Comparison of ENCODE assay signal across 13 mouse cellular contexts in genomic region chr1:46408324-46409115, GRCm38 (mm10). TPM values are rescaled to one million over a fixed set of nuclear protein-coding genes. Genes with fewer than 3 reads are reported as not detected.
DNase-seq lines count a peak whose midpoint lies in the region; ATAC-seq lines count a peak whose summit lies in the region.
"Had no signal": no experiment of that assay in that cellular context is flagged by ENCODE, and none has a peak within 500 bp of the region (broad histone marks: within the 10 kb centered on the region; RNA-seq: fewer than 3 reads in every experiment).

No protein-coding gene starts in this region.

- peak; percentile 15 for DNase-seq in gastrocnemius, adult 18-20 months (ENCODE audit: low spot score)
- DNase-seq in gastrocnemius, postnatal 4 days (ENCODE audit: low spot score in 2 of 2) = no peak
- peak; percentile 21 for DNase-seq in 416B (ENCODE audit: low read depth)
- DNase-seq in fat pad, adult 2 months (ENCODE audit: extremely low read depth, low read depth, low spot score) = peak; percentile 89
- DNase-seq in lung, postnatal 4 days = peak; percentile 23 to 27
- no peak for DNase-seq in left cerebral cortex, postnatal 10 days (ENCODE audit: extremely low spot score in 1 of 2, low spot score in 2 of 2)
- no peak for DNase-seq in heart, postnatal 36 days
- DNase-seq: cerebellum, adult 9-10 months; kidney, adult 18-20 months had no signal

- no peak for ATAC-seq in inflammation-experienced regulatory T-cells, adult 6 months
- ATAC-seq: CD4-positive, CD25-positive, alpha-beta regulatory T cell, adult 4 months had no signal

- intact Hi-C loops in left cerebral cortex, postnatal 10 days (cut with DNase I) = no loop called here
- intact Hi-C loops in heart, postnatal 36 days (cut with DNase I) = no loop called here

RNA-seq across cellular contexts. Expression of gene Dnah7c, which starts 16.9 kb away (rescaled TPM):
- not detected for total RNA-seq in gastrocnemius, adult 18-20 months (2021)
- total RNA-seq in gastrocnemius, postnatal 4 days (2021) = under 1 TPM; 0.03 to 0.12 TPM
- total RNA-seq in left cerebral cortex, postnatal 10 days (2021) = 1 to 10 TPM in 1 of 2 experiments, under 1 TPM in 1; 0.41 to 1.3 TPM
- not detected for total RNA-seq in heart, postnatal 36 days (2021)
- not detected for polyA plus RNA-seq in inflammation-experienced regulatory T-cells, adult 6 months (2017; shearing (Covaris generic))
- total RNA-seq: neutrophil, adult 5-6 weeks had no signal
- polyA plus RNA-seq: macrophage had no signal

Comparison
In these comparisons a context has a peak if more than half of its experiments do, and no peak if none do; other contexts are left out.
1. DNase-seq: peak in gastrocnemius, adult 18-20 months (single experiment), 416B (single experiment), fat pad, adult 2 months (single experiment) and lung, postnatal 4 days (2 of 2); none in gastrocnemius, postnatal 4 days (0 of 2), left cerebral cortex, postnatal 10 days (0 of 2) and heart, postnatal 36 days (0 of 2).